Mouse (Mus musculus) c-Kit-negative CD71-positive TER-119-positive erythroid progenitor cells, embryonic 14.5 days (primary cell): ENCODE data around the gene Sept1.
"Not testable (repeated sequence)": the region's sequence is repeated elsewhere in the genome, so short reads cannot be mapped to it uniquely, and the experiment has no call there.

Source experiments
- DNase-seq: peaks from one replicate; pipeline ENCODE4 v3.0.0-alpha.2; 2013; ENCODE audit warnings: low read depth, low spot score

Sept1 gene

DNA sequence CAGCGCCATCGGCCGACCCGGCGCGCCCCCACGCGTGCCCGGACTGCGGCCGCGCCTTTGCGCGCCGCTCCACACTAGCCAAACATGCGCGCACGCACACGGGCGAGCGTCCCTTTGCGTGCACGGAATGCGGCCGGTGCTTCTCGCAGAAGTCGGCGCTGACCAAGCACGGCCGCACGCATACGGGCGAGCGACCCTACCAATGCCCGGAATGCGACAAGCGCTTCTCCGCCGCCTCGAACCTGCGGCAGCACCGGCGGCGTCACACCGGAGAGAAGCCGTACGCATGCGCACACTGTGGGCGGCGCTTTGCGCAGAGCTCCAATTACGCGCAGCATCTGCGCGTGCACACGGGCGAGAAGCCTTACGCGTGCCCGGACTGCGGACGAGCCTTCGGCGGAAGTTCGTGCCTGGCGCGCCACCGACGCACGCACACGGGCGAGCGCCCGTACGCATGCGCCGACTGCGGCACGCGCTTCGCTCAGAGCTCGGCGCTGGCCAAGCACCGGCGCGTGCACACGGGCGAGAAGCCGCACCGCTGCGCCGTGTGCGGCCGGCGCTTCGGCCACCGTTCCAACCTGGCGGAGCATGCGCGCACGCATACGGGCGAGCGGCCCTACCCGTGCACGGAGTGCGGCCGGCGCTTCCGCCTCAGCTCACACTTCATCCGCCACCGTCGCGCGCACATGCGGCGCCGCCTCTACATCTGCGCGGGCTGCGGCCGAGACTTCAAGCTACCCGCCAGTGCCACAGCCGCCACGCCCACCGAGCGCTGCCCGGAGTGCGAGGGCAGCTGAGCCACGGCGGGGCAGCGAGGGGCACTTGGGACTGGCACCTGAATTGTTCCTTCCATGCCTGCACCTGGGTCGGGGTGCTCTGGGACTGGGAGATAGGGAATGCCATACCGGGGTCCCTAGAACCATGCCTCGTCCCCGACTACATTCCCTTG is 21.2 kb upstream of the Sept1 start:
- peak; percentile 86 for DNase-seq

DNA sequence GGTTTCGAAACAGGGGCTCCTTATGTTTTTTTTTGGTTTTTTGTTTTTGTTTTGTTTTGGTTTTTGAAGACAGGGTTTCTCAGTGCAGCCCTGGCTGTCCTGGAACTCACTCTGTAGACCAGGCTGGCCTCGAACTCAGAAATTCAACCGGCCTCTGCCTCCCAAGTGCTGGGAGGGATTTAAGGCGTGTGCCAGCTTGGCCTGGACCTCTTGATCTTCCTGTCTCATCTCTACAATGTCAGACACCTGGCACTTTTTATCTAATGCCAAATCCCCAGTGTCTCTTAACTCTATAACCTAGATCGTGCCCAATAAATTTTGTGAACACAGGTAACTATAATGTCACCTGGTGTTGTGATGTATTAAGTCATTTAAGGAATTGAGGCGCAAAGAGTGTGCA is 20.4 kb upstream of the Sept1 start:
- no peak for DNase-seq

DNA sequence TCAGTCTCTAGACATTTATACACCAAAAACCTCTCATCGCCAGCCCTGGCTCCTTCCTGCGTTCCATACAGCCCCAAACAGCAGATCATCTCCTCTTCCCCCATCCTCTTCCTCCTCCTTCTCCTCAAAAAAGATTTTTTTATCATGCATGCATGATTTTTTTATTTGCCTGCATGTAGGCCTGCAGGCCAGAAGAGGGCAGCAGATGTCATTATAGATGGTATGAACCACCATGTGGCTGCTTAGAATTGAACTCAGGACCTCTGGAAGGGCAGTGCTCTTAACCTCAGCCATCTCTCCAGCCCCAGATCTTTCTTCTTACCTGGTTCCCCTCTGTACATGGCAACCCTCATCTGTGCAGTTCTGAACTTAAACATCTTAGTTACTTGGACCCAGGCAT is 19.5 kb upstream of the Sept1 start:
- DNase-seq, result no peak

DNA sequence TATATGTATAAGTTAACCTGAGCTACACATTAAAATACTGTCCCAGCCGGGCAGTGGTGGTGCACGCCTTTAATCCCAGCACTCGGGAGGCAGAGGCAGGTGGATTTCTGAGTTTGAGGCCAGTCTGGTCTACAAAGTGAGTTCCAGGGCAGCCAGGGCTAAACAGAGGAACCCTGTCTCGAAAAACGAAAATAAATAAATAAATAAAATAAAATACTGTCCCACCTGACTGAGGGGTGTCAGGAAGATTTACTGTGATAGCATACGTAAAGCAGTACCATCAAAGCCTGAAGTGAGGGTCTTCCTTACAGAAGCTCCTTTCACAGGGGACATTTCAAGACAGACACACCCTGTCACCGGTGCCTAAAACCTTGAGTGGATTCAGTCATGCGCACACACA is 17.6 kb upstream of the Sept1 start:
- DNase-seq, result not testable (repeated sequence)

DNA sequence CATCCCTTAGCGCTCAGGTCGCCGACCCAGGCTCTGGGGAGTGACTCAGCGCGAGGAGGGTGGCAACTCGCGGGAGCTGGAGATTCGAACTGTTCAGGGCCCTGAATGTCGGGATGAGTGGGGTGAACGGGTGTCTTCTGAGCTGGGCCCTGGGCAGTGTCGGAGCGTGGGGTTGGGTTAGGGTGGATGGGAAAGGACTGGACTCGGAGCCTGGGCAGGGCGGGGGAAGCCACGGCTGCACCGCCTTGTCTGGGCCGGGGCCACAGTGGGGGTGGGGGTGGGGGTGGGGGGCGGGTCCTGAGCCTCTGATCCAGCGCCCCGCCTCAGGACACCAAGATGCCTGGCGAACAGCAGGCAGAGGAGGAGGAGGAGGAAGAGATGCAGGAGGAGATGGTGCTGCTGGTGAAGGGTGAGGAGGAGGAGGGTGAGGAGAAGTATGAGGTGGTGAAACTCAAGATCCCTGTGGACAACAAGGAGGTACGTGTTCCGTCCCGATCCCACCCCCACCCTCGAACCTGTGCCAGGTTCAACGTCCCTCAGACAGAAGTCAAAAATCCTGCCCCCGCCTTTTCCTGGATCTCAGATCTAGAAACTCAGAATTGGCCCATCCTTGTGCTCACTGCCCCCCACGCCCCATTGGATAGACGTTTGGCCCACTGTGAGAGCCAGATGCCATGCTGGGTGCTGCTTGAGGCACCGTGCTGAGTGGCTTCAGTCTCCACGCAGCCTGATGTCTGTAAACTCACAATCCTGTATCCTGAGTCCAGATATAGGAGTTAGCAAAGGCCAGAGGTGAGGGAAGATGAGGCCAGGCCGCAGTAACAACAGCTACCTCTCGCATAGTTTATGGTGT is 12.0 kb upstream of the Sept1 start:
- DNase-seq, result no peak

DNA sequence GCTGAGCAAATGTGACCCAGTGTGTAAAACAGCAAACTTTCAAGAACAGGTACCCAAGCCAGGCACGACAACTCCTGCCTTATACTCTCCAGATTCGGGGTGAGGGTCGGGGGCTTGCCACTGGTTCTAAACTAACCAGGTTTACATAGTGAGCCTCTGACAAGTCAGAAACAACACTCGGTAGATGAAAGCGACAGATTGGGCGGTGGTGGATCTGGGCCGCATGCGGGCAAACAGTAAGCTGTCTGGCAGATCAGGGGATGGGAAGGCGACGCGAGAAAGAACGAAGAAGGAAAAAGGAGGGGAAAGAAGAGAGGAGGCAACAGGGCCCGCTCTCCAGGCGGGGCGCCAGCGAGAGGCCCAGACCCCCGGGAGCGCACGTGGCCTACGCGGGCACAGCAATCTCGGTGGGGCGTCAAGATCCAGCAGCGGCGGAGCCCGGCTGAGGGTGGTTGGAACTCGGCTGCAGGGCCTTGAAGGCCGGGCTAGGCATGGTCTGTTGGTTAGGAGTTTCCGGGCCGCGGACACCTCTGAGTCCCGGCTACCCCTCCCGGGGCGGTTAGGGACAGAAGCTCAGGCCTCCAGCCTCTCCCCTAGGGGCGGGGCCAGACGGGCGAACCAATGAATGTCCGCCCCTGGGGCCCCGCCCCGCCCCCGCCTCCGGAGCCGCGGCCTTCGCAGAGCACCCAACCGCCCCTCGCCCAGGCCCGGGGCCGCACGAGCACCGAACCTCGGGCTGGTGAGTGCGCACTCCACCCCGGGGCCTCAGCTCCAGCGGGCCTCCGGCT is 11.1 kb upstream of the Sept1 start, which contains the start of gene Zfp771:
Gene Zfp771, plus strand, starts transcription at position 405 of the 788 bp plus-strand sequence.
- peak; percentile 80 for DNase-seq

DNA sequence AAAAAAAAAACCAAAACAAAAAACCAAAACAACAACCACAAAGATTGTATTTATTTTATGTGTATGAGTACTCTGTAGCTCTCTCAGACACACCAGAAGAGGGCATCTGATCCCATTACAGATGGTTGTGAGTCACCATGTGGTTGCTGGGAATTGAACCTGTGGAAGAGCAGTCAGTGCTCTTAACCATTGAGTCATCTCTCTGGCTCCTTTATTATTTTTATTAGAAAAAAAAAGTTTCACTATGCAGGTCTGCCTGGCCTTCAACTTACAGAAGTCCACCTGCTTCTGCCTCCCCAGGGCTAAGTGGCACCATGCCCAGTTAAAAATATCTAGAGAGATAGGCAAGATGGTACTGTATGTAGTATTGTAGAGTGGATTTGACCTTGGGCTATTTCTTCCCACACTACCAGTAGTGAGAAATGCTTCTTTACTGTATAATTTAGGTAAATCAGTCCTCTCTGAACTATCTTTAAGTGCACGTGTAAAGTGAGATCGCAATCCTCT is 10.5 kb upstream of the Sept1 start:
- DNase-seq, result no peak

DNA sequence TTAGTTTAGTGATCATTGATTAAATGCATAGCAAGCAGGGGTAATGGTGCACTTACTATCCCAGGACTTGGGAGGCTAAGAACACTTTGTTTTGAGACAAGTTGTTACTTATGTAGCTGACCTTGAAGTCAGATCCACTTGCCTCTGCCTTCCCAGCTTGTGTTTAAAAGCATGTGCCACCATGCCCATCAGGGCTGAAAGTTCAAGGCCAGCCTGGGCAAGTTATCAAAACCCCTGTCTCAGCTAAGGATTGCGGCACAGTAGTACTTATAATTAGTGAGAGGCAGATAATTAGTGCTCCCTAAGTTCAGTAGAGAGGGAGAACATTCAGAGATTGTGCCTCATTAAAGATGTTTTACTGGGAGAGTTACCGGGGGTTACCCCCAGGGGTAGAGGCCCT is 1.8 kb upstream of the Sept1 start:
- no peak for DNase-seq

DNA sequence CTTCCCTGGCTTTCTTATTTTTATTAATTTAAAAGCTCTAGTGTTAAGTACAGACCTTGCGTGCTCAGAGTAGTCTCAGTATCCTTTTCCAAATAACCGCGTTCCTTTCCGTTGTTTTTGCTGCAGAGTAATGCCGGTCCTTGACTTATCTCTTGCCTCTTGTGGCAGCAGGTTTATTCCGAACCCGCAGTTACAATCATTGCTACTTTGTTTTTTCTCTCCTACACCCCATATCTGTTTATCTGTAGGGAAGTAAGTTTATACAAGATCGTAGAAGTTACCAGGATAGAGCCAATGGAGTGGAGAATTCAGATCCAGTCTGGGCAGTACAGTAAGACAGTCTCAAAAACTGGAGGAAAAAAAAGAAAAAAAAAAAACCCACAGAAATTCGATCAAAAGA is 835 bp upstream of the Sept1 start:
- no peak for DNase-seq

DNA sequence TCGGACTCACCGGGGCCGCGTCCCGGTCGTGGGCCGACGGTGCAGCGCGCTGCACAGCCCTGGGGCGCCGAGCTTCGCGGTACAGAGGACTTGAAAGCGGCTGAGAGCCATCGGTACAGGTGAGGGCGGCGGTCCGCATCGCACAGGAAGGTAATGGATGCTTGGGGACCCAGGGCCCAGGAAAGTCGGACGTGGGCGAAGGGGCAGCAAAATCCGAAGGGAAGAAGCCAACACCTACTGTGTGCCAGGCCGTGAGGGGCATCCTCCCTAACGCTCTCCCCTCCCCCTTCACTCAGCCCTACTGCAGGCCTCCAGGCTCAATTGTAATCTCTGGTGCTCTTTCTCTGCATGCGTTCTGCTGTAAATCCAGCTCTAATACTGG is 429 bp upstream of the Sept1 start:
- no peak for DNase-seq

DNA sequence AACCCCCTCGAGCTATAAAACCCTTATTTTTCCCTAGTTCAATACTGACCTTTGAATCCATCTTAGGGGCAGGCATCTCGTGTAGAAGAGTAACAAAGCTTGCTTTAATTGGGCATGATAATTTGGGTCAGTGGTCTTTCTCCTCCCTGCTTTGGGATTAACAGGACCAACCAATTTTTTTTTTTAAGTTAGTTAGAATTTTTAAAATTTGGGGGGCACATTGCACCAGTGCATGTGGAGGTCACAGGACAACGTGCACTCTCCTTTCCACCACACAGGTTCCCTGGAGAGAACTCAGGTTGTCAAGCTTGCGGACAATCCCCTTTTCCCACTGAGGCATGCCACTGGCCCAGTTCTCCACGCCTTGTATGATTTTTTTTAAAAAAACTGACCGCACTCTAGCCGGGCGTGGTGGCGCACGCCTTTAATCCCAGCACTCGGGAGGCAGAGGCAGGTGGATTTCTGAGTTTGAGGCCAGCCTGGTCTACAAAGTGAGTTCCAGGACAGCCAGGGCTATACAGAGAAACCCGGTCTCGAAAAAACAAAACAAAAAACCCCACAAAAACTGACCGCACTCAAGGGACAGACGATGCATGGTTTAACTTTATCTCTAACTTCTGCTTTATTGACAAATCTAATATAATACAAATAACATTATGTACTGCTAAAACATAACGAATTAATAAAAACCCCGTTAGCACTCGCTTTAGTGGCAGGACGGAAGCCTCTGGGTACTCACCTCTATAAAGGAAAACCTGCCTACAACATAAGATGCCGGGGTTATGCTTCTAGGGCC is 906 bp downstream of the Sept1 start:
- DNase-seq, result no peak

DNA sequence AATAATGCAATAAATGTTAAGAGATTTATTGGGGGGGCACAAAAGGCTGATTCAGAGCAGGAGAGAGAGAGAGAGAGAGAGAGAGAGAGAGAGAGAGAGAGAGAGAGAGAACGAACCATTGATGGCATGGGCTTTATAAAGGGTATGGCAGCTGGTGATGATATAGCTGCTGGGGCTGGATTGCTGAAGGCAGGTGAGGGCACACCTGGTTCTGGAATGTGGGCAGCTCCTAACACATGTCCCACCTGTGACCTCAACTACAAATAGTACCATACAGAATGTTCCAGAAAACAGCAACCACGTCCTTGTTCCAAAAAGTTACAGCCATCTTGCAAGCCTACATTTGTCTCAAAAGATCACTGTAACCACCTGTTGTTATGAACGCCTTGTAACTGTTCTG is 1.6 kb downstream of the Sept1 start:
- DNase-seq, result no peak

DNA sequence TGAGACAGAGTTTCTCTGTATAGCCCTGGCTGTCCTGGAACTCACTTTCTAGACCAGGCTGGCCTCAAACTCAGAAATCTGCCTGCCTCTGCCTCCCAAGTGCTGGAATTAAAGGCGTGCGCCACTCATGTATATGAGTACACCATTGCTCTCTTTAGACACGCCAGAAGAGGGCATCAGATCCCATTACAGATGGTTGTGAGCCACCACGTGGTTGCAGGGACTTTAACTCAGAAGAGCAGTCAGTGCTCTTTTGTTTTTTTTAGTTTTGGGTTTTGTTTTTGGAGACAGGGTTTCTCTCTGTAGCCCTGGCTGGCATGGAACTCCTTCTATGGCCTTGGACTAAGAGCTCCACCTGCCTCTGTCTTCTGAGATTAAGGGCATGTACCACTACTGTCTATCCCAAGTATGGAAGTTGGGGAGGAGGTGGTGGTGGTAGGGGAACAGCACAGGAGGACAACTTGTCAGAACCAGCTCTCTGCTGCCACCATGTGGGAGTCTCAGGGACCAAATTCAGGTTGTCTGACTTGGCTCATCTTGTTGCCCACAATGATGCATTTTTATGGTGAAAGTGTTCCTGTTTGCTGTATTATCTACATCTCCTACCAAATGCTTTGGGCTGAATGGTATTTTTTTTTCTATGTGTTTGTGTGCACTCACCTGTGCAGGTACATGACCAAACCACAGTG is 4.2 kb downstream of the Sept1 start:
- DNase-seq, result peak; percentile 80

DNA sequence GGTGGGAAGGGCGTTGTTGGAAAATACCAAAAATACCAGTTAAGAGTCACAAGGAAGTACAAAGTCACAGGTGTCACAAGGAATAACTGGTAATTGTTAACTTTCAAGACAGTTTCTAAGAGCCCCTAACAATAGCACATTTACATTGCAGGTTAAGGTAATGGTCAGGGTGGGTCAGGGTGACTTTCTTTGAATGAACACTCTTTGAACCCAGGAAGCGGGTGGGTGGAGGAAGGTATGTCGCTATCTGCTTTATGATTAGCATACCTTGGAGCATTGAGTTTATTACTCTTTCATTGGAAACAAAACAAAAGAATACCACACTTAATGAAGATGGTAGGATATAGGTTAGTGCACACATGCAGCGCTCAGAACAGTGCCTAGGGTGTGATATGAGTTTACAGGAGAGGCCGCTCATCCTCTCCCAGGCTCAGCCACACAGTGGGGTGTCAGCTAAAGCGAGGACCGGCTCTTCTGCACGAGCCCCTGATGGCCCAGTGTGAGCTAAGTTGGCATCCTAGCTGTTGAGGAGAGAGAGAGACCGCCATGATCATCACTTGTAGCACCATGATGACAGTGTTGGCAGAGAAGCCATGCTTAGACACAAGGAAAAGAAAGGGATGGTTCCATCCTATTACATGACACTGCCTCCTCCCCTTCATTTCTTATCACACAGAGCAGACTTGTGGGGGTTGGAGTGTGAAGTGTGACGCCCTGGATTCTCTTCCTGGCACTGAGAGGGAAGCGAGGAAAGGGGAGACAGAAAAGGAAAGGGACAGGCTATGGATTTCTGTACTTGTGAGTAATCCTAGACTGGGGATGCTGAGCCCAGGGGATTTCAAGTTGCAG is 7.6 kb downstream of the Sept1 start:
- DNase-seq, result peak; percentile 83

DNA sequence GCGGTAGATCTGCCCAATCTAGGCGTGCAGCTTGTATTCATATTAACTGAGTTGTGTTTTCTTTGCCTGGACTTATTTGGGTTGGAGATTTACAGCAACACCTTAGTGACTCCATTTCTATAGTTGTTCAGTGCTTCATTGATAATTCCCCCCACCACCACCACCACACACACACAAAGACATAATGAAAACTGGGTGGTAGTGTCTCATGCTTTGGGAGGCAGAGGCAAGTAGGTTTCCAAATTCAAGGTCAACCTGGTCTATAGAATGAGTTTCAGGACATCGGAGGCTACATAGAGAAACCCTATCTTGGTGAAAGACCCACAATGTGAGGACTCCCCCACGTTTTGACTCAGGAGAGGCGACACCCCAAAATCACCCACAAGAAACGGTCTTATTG is 8.3 kb downstream of the Sept1 start:
- DNase-seq, result no peak

DNA sequence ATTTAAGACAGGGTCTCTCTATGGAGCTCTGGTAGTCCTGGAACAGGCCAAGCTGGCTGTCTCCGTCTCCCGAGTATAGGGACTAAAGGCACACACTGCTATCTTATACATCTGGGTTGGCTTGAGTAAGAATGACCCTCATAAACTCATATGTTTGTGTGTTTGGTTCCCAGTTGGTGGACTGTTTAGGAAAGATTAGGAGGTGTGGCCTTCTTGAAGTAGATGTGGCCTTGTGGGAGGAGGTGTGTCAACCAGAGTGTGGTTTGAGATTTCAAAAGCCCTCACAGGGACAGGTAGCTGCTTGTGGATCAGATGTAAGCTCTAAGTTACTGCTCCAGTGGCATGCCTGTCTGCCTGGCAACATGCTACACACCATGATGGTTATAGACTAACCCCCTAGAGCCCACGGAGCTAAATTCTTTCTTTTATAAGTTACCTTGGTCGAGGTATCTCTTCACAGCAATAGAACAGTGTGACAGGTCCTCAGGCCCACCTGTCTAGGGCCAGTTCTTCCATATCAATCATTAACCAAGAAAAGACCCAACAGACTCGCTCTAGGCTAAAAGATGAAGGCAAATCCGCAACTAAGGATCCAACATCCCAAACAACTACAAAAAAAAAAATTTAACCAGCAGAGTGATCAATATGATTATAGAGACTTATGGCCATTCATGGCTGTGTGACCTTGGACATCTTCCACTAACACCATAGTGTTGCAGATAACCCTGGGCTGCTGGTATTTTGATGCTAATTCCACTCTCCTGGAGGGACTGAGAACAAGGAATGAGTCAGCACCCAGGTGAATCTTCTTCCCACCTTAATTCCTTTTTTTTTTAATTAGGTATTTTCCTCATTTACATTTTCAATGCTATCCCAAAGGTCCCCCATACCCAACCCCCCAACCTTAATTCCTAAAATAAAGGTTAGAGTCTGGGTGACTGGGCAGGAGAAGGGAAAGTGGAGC is 9.1 kb downstream of the Sept1 start:
- DNase-seq, result no peak

DNA sequence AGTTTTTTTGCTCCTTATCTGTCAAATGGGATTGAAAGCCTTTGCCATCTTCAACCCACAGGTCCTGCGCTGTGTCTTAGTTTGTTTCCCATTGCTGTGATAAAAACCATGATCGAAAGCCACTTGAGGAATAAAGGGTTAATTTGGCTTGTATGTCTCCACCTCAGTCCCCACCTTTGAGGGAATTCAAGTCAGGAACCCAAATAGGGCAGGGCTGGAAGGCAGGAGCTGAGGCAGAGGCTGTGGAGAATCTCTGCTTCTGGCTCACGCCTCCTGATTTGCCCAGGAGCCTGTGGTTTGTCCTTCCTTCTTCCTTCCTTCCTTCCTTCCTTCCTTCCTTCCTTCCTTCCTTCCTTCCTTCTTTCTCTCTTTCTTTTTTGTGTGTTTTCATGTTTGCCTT is 9.8 kb downstream of the Sept1 start:
- no peak for DNase-seq

DNA sequence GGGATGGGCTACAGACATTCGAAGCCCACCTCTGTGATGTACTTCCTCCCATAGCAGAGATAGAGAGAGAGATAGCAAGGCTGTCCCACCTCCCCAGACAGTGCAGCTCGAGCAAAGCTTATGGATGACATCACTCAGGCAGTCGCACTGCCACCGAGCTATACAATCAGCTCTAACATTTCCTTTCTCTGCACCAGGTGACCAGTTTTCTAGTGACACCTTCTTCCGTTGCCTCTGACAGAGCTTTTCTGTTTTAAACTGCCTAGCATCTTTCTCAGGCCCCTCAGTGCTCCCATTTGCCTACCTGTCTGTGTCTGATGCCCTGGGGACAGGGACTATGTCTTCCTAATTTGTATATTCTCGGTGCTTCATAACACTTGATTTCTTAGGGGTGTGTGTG is 12.5 kb downstream of the Sept1 start:
- no peak for DNase-seq
